Mouse (Mus musculus): ENCODE data around the gene Nme7. TPM values are rescaled to one million over a fixed set of nuclear protein-coding genes. Genes with fewer than 3 reads are reported as not detected.

Gene Nme7
- polyA plus RNA-seq, 1 experiment from 2014 or later, result 14.9 TPM

- H3K4me1 ChIP-seq (replicated peaks; ENCODE audit: control insufficient read depth, insufficient read depth), result no peaks in the 10 kb centered on the region
- no peak overlapping the region for H3K9ac ChIP-seq (ENCODE audit: low read length)
- no peak overlapping the region for H3K4me3 ChIP-seq (ENCODE audit: low read depth, low read length)
- H3K27me3 ChIP-seq (ENCODE audit: control insufficient read depth, insufficient read depth, low read length), result no peaks in the 10 kb centered on the region
- 78% methylated on average over 6 of the region's 6 CpGs for WGBS
- DNase-seq (ENCODE audit: low spot score) (no peak), ATAC-seq (ENCODE audit: low FRiP score, low TSS enrichment) (no peak)
- no peak overlapping the region for H3K27ac ChIP-seq (replicated peaks)
- TF ChIP-seq CTCF (IDR thresholded peaks at IDR 0.05; ENCODE audit: low read depth) (no peak), EP300 (optimal IDR thresholded peaks at IDR 0.05) (no peak)
- H3K4me2 ChIP-seq (replicated peaks; ENCODE audit: low read depth), result no peak overlapping the region
- H3K36me3 ChIP-seq (ENCODE audit: control insufficient read depth, insufficient read depth, low read length), result peaks cover 24% of the 10 kb centered on the region
- H3K9me3 ChIP-seq (ENCODE audit: control insufficient read depth, low read length), result no peaks in the 10 kb centered on the region
Observed at GRCm38 (mm10) chr1:164294071-164294470, 9.8 kb upstream of the Nme7 start.

- WGBS, result 89% methylated on average over 4 of the region's 5 CpGs
- ATAC-seq (ENCODE audit: low FRiP score, low TSS enrichment) (no peak), DNase-seq (ENCODE audit: low spot score) (no peak)
- Histone ChIP-seq H3K4me3 (ENCODE audit: low read depth, low read length) (no peak overlapping the region), H3K4me1 (replicated peaks; ENCODE audit: control insufficient read depth, insufficient read depth) (no peaks in the 10 kb centered on the region), H3K9ac (ENCODE audit: low read length) (no peak overlapping the region), H3K27ac (replicated peaks) (no peak overlapping the region), H3K9me3 (ENCODE audit: control insufficient read depth, low read length) (no peaks in the 10 kb centered on the region), H3K4me2 (replicated peaks; ENCODE audit: low read depth) (no peak overlapping the region), H3K27me3 (ENCODE audit: control insufficient read depth, insufficient read depth, low read length) (no peaks in the 10 kb centered on the region), H3K36me3 (ENCODE audit: control insufficient read depth, insufficient read depth, low read length) (peaks cover 36% of the 10 kb centered on the region)
- TF ChIP-seq EP300 (optimal IDR thresholded peaks at IDR 0.05) (no peak), CTCF (IDR thresholded peaks at IDR 0.05; ENCODE audit: low read depth) (no peak)
Observed at GRCm38 (mm10) chr1:164296473-164296872, 7.4 kb upstream of the Nme7 start.

GRCm38 (mm10) chr1:164301949-164302348, 2.0 kb upstream of the Nme7 start:
- H3K36me3 ChIP-seq (ENCODE audit: control insufficient read depth, insufficient read depth, low read length), result peaks cover 28% of the 10 kb centered on the region
- H3K27me3 ChIP-seq (ENCODE audit: control insufficient read depth, insufficient read depth, low read length), result no peaks in the 10 kb centered on the region
- WGBS, result 70% methylated on average over 4 of the region's 4 CpGs

GRCm38 (mm10) chr1:164307124-164307751, 3.3 kb downstream of the Nme7 start, which contains the start of gene Blzf1:
Blzf1 (minus strand) TSS chr1:164307489.
- Histone ChIP-seq H3K27me3 (ENCODE audit: control insufficient read depth, insufficient read depth, low read length) (no peaks in the 10 kb centered on the region), H3K9me3 (ENCODE audit: control insufficient read depth, low read length) (no peaks in the 10 kb centered on the region), H3K27ac (replicated peaks) (peak within 1 kb of the TSS; percentile 81), H3K4me1 (replicated peaks; ENCODE audit: control insufficient read depth, insufficient read depth) (no peaks in the 10 kb centered on the region; the same call in 1 of the 2 replicates), H3K36me3 (ENCODE audit: control insufficient read depth, insufficient read depth, low read length) (no peaks in the 10 kb centered on the region), H3K9ac (ENCODE audit: low read length) (peak within 1 kb of the TSS; percentile 82), H3K4me3 (ENCODE audit: low read depth, low read length) (peak within 1 kb of the TSS; percentile 72), H3K4me2 (replicated peaks; ENCODE audit: low read depth) (peak within 1 kb of the TSS; percentile 82)
- TF ChIP-seq EP300 (optimal IDR thresholded peaks at IDR 0.05) (no peak), CTCF (IDR thresholded peaks at IDR 0.05; ENCODE audit: low read depth) (no peak)
- ATAC-seq (ENCODE audit: low FRiP score, low TSS enrichment) (peak; percentile 99), DNase-seq (ENCODE audit: low spot score) (peak; percentile 98)
- under 1% methylated on average over 35 of the region's 35 CpGs for WGBS

More at GRCm38 (mm10) chr1:164301949-164302348, 2.0 kb upstream of the Nme7 start:
- Histone ChIP-seq H3K4me1 (replicated peaks; ENCODE audit: control insufficient read depth, insufficient read depth) (no peaks in the 10 kb centered on the region; the same call in 1 of the 2 replicates), H3K9ac (ENCODE audit: low read length) (no peak overlapping the region), H3K27ac (replicated peaks) (no peak overlapping the region), H3K4me2 (replicated peaks; ENCODE audit: low read depth) (no peak overlapping the region), H3K4me3 (ENCODE audit: low read depth, low read length) (no peak overlapping the region), H3K9me3 (ENCODE audit: control insufficient read depth, low read length) (no peaks in the 10 kb centered on the region)
- no peak for DNase-seq (ENCODE audit: low spot score)
- no peak for ATAC-seq (ENCODE audit: low FRiP score, low TSS enrichment)
- TF ChIP-seq CTCF (IDR thresholded peaks at IDR 0.05; ENCODE audit: low read depth), result no peak
- no peak for TF ChIP-seq EP300 (optimal IDR thresholded peaks at IDR 0.05)

DNA sequence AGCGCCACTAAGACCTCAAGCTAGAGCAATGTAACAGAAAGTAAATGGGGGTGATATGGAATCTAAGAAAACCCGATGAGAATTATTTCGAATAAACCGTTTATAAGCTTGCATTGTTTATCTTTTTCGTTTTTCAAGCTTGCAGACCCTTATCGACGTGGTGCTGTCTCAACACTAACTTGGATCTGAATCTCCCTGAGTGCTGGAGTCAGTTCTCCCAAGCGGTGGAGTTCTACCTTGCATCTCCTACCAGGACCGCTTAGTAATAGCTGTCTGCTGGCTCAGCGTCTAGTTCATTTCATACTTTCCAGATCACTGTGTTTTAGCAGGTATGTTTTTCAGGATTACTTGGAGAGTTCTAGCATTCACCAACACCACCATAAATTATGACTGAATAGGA, 4.0 kb downstream of the Nme7 start:
- Histone ChIP-seq H3K36me3 (ENCODE audit: control insufficient read depth, insufficient read depth, low read length) (0 out of 2 replicates have a peak, but pooled peaks cover 2% of the 10 kb centered on the region), H3K27me3 (ENCODE audit: control insufficient read depth, insufficient read depth, low read length) (no peaks in the 10 kb centered on the region), H3K4me1 (replicated peaks; ENCODE audit: control insufficient read depth, insufficient read depth) (no peaks in the 10 kb centered on the region; the same call in 1 of the 2 replicates), H3K4me3 (ENCODE audit: low read depth, low read length) (peak overlapping the region; percentile 72), H3K4me2 (replicated peaks; ENCODE audit: low read depth) (peak overlapping the region; percentile 82), H3K9me3 (ENCODE audit: control insufficient read depth, low read length) (no peaks in the 10 kb centered on the region), H3K27ac (replicated peaks) (0 out of 2 replicates have a peak overlapping the region, but pooled peaks have one; percentile 30), H3K9ac (ENCODE audit: low read length) (peak overlapping the region; percentile 58)
- WGBS, result 9% methylated on average over 10 of the region's 10 CpGs
- ATAC-seq (ENCODE audit: low FRiP score, low TSS enrichment) (no peak), DNase-seq (ENCODE audit: low spot score) (no peak)
- TF ChIP-seq CTCF (IDR thresholded peaks at IDR 0.05; ENCODE audit: low read depth) (no peak), EP300 (optimal IDR thresholded peaks at IDR 0.05) (no peak)

DNA sequence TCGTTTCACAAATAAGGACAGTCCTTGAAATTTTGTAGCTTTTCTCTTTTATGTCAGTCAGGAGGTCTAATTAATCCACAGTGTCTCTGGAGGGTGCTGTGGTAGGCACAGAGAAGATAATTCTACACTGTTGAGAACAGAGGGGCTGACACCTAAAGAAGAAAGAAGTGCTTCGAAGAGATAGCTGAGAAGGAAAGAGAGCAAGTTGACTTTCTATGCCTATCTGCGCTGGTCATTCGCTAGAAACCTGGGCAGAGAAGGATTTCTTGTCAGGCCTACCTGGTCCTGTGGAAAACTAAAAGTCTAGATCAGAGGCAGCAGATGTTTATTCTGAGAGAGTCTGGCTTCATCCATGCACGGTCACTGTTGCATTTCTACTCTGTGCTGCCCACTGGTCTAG, 10.2 kb downstream of the Nme7 start:
- H3K4me1 ChIP-seq (replicated peaks; ENCODE audit: control insufficient read depth, insufficient read depth), result no peaks in the 10 kb centered on the region
- no peaks in the 10 kb centered on the region for H3K27me3 ChIP-seq (ENCODE audit: control insufficient read depth, insufficient read depth, low read length)
- DNase-seq (ENCODE audit: low spot score), result no peak
- H3K36me3 ChIP-seq (ENCODE audit: control insufficient read depth, insufficient read depth, low read length), result 0 out of 2 replicates have a peak, but pooled peaks cover 3% of the 10 kb centered on the region
- H3K27ac ChIP-seq (replicated peaks), result no peak overlapping the region
- no peak for ATAC-seq (ENCODE audit: low FRiP score, low TSS enrichment)
- H3K9ac ChIP-seq (ENCODE audit: low read length), result no peak overlapping the region
- H3K9me3 ChIP-seq (ENCODE audit: control insufficient read depth, low read length), result no peaks in the 10 kb centered on the region
- no peak overlapping the region for H3K4me3 ChIP-seq (ENCODE audit: low read depth, low read length)
- 87% methylated on average over 5 of the region's 5 CpGs for WGBS
- no peak for TF ChIP-seq CTCF (IDR thresholded peaks at IDR 0.05; ENCODE audit: low read depth)
- no peak for TF ChIP-seq EP300 (optimal IDR thresholded peaks at IDR 0.05)
- H3K4me2 ChIP-seq (replicated peaks; ENCODE audit: low read depth), result no peak overlapping the region
